Mouse (Mus musculus) heart, postnatal 36 days (tissue): ENCODE results near the gene Gimap7. TPM values are rescaled to one million over a fixed set of nuclear protein-coding genes. Genes with fewer than 3 reads are reported as not detected.
A peak's percentile ranks its signal among the peaks of the same experiment; 100 is the strongest.

Source experiments
- DNase-seq, 2 experiments: peaks; one replicate each; pipeline ENCODE4 v3.0.0; 2021 to 2022
- intact Hi-C: fragments of 180-260 bp; cut with DNase I; formaldehyde crosslinking; loops from one replicate; pipeline ENCODE4 v1.15.1; 2025
- total RNA-seq, 2 experiments: library from RNA; stranded (reverse); gene quantifications; 2 replicates each; pipeline ENCODE4 v1.2.3; 2021

Gimap7 gene
- total RNA-seq, 2 experiments from 2014 or later: 0.22 TPM; not detected in 1

GRCm38 (mm10) chr6:48738961-48739779 lies 20.7 kb downstream of the Gimap7 start, which contains the start of gene Gimap1:
TSS of gene Gimap1 (plus strand) at chr6:48739054.
- intact Hi-C loops: no loop called here
- peak; percentile 58 to 63 for DNase-seq

DNA sequence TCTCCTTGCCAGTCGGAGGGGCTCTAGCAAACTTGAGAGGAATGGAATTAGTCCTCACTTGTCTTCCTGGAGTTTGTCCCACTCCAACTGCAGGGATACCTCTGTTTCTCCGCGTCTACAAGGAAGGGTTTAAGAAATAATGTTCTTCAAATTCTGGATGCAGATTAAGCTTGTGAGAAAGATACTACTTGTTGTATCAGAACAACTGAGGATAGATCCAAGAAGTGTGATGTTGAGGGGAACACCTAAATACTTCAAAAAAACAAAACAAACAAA lies 21.3 kb downstream of the Gimap7 start:
- intact Hi-C loops: no loop called here
- DNase-seq: no peak

DNA sequence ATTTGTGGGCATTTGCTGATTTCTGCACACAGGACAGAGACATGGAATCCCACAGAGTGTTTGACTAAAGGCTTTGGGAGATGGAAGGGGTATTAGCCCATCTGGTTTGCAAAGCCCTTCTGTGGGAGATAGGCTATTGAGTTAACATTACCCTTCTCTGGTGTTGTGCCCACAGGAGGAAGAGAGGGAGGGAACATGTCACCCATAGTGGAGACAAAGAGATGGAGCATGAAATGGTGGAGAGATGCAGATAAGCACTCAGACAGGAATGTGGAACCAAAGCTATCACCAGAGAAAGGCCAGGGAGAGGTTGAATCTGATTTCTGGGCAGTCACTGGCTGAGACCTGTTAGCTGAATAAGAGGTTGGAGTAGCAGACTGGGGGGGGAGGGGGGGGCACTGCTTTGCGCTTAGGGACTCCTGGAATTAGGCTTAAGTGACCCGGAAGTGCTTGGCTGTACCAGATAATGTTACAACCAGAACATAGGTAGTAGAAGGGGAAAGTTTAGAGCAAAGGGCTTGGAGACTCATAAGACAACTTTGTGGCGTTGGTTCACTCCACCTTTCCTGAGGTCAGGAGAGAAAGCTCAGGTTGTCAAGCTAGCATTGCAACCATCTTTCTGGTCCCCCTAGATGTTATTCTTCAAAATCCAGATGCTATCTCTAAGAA lies 22.2 kb downstream of the Gimap7 start:
- intact Hi-C loops: no loop called here
- no peak for DNase-seq

DNA sequence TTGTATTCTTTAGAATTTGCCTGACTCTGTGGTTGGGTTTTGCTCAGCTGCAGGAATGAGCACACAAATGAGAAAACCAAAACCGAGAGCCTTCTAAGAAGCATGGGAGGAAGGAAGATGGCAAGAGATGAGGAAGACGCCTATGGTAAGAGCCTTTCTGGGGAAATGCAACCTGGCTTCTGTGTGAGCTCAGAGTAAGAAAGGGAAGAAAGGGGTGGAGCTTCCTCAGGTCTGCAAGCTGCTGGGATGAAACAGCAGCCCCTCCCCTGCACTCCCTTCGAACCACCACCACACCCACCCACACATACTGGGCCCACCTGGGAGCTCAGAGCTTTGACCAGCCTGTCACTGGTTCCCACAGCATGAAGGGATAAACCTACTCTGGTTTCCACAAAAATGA lies 22.9 kb downstream of the Gimap7 start:
- intact Hi-C loops: no loop called here
- no peak for DNase-seq

DNA sequence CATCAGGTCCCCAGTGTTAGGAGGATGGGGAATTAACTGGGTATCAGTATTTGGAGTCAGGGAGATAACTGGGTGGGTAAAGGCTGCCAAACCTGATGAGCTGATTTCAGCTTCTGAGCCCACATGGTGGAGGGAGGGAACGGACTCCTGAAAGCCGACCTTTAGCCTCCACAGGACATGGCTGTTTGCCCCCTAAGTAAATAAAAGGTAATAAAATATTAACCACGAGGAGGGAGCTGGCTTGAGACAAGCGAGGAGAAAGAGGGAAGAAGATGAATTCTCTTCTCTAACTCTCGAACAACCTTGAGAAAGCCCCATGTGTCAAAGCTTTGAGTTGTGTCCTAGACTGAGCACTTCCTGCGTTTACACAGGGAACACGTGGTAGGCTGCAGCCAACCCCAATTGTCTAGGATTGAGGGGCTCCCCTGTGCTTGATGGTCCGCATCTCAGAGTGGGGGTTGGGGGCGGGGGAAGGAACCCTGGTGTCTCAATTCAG lies 23.3 kb downstream of the Gimap7 start:
- DNase-seq: no peak
- intact Hi-C loops: no loop called here

- intact Hi-C loops: no loop called here
Observed at GRCm38 (mm10) chr6:48742422-48743351, 24.3 kb downstream of the Gimap7 start.

GRCm38 (mm10) chr6:48745490-48745889 lies 27.1 kb downstream of the Gimap7 start:
- DNase-seq: no peak
- intact Hi-C loops: no loop called here

More at GRCm38 (mm10) chr6:48742422-48743351, 24.3 kb downstream of the Gimap7 start:
- no peak for DNase-seq

GRCm38 (mm10) chr6:48745959-48746889 lies 27.8 kb downstream of the Gimap7 start, which contains the start of gene Gimap5:
TSS of gene Gimap5 (plus strand) at chr6:48746197.
- peak; percentile 53 to 65 for DNase-seq
- intact Hi-C loops: loop anchor here (2.0 kb wide), 4 partner anchors 27 to 99 kb away; partner anchors contain the start of genes Gimap4 and Gimap8

DNA sequence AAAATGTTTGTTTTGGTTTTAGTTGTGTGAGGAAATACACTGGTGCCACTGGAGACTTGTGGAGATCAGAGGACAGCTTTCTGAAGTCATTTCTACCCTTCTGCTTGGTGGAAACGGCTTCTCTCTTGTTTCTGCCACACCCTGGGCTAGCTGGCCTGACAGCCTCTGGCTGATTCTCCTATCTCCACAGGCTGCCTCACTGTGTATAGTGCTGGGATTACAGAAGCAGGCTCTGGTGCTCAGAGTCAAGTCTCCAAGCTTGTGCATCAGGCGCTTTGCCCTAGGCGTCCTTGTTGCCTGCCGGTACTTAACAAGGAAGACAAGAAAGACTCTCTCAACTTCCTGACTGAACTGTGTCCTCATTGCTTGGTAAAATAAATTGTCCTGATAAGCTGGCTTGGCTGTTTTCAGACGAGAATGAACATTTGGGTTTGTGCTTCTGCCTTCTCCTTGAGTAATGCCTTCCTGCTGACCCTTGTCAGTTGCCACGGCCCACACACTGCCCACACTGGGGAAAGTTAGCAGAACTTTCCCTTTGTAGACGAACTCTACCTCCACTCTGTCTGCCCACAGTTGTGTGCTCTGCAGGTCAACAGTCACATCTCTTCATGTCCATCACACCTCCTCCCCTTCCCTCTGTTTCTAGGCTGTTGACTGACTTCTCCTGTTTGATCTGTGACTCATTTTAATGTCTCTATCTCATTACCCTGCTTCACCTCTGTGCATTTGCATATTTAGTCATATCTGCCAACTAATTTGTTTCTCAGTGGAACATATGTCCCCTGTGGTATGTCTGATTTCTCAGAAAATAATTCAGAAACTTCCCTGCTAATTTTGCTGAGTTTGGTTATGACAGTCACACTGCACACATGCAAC lies 28.9 kb downstream of the Gimap7 start:
- intact Hi-C loops: loop anchor here (2.0 kb wide), 4 partner anchors 25 to 101 kb away; partner anchors contain the start of genes Gimap4 and Gimap8
- no peak for DNase-seq

- intact Hi-C loops: no loop called here
Observed at GRCm38 (mm10) chr6:48763567-48764270, 45.3 kb downstream of the Gimap7 start.

DNA sequence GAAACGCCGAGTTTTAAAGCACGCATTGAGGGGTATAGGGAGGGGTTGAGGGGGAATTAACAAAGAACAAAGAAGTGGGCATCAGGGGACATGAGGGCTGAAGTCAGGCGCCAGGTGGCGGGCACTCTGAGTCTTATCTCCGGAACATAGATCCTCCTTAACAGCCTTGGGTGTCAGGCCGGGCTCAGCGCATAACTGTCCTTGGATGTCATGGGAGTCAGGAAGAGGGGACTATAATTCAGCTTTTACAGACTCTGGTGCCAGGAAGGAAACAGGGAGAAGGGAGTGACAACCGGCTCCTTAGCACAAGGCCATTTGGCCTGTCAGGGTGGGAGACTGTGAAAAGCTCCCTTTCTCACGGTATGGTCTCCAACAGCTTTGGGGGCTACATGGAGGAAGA lies 46.1 kb downstream of the Gimap7 start:
- intact Hi-C loops: no loop called here
- DNase-seq: no peak

More at GRCm38 (mm10) chr6:48763567-48764270, 45.3 kb downstream of the Gimap7 start:
- no peak for DNase-seq

DNA sequence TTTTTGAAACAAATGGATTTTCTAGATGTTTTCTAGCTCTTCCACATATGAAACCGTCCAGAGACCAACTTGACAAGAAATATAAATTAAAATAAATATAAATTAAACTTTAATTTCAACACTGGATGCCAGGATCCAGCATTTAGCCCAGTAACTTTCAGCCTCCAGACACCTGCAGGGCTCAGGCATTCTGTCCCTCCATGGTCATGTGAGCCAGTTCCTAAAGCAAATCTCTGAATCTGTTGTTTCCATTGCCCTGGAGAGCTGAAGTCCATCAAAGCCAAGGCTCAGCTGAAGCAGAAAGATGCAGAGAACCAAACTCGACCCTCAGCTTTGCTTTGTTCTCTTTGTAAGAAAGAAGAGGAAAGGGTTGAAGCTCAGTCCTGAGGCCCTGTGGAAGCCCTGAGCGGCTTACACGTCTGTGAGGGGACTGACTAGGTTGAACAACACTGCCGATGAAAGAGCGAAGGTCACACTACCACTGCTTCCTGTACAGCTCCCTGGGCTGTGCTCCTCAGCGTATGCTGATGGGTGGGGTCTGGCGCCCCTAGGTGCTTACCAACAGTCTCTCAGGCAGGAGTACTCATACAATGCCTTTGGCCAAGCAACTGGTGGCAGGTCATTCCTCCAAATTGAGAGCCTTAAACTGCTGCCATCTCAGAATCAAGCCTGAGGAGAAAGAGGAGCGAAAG lies 49.9 kb downstream of the Gimap7 start:
- intact Hi-C loops: no loop called here

DNA sequence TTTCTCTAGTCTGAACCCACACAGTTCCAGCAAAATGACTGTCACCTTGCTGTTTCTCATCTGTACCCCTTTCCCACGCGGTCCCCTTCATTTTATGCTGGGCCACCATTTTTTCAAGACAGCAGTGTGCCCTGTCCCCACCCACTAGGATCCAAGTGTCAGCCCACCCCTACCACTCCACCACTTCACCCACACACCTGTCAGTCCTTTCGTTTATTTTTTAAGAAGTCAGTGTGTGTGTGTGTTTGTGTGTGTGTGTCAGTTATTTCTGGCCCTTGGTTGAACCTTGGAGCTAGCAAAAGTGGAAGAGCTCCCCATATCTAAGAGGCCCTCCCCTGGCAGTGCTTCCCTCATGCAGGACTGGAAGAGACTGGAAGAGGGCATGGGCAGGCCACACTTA lies 50.5 kb downstream of the Gimap7 start:
- no peak for DNase-seq
- intact Hi-C loops: no loop called here

More for the DNA sequence above, 49.9 kb downstream of the Gimap7 start:
- no peak for DNase-seq

- intact Hi-C loops: loop anchor here (5.0 kb wide), 2 partner anchors 188 to 233 kb away; partner anchors contain the start of gene Atp6v0e2
- no peak for DNase-seq
Observed at GRCm38 (mm10) chr6:48770696-48771095, 52.3 kb downstream of the Gimap7 start, which contains the start of gene Gimap3. TSS of gene Gimap3 (minus strand) at chr6:48770851.

DNA sequence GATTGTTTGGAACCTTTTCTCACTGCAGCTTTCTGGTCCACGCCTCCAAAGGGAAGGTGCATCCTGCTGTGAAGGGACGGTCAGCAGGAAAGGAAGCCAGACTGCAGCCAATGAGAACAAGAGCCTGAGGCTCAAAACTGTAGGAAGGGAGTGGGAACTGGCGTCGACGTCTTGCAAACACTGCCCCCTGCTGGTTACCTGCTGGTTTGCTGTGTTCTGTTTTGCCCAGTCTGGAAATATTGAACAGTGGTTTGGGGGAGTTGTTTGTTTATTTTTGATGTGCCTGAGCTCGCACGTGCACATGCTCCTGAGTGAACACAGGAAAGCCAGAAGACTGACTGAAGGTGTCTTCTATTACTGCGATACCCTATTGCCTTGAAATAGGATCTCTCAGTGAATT lies 53.6 kb downstream of the Gimap7 start:
- peak; percentile 86 to 90 for DNase-seq
- intact Hi-C loops: loop anchor here (1.0 to 5.0 kb wide), 5 partner anchors 25 to 593 kb away; partner anchors contain the start of genes Atp6v0e2 and Gimap5
